Mouse (Mus musculus) frontal cortex, postnatal 36 days (tissue): ENCODE measurements around the gene Kmt2d.

ENCODE experiments used
- DNase-seq, 2 experiments: peaks; one replicate each; pipeline ENCODE4 v3.0.0; 2022; ENCODE audit warnings: low spot score in 2 of 2

Kmt2d gene

DNA sequence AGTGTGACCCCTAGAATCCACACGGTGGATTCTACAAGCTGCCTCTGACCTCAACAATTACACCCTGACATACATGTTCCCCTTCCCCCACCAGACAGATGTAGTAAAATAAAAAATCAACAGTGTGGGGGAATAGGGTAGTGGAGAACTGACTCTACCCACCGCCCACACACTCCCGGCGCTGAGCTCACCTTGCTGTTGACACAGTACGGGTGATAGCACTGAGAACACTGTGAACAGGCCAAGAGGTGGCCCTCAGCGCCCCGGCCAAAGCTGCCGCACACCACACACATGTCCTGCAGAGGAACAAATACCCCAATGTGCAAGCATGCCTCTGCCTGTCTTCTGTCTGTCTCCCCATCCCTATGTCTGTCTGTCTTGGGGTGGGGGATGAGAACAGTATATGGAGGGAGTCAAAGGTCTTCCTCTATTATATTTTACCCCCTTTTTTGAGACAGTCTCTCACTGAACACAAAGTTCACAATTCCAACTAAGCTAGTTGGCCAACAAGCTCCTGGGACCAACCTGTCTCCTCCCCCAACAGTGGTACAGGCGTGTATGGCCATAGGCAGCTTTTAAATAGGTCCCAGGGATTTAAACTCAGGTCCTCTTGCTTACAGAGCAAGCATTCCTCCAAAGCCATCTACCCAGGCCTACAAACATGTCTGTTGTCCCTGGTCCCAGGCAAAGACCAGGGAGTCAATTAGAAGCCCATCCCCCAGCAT lies 11.5 kb downstream of the Kmt2d start:
- no peak for DNase-seq

GRCm38 (mm10) chr15:98854214-98854613 lies 16.8 kb downstream of the Kmt2d start:
- no peak for DNase-seq

- DNase-seq, result no peak
Measured at GRCm38 (mm10) chr15:98853161-98853937, 17.7 kb downstream of the Kmt2d start.

- DNase-seq, result no peak
Measured at GRCm38 (mm10) chr15:98852733-98853132, 18.3 kb downstream of the Kmt2d start.

DNA sequence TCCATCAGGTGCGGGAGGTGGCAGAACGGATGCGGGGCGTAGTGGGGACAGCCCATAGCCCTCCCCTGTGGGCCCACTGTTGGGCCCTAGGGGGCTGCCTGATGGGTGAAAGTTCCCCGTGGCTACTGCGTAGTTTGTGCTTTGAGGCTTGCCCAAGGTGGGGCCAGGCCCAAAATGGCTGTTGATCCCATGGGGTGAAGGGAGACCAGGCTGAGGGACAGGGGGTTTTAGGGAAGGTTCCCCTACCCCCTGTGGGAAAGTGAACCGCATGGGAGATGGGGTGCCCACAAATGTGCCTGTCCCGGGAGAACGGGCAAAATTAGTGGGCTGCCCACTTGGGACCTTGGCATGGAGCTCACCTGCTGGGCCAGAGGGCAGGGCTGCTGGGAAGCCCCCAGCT lies 18.9 kb downstream of the Kmt2d start:
- no peak for DNase-seq

- no peak for DNase-seq
Measured at GRCm38 (mm10) chr15:98851229-98851818, 19.7 kb downstream of the Kmt2d start.

- no peak for DNase-seq
Measured at GRCm38 (mm10) chr15:98850668-98851067, 20.3 kb downstream of the Kmt2d start.

GRCm38 (mm10) chr15:98849956-98850600 lies 20.9 kb downstream of the Kmt2d start:
- no peak for DNase-seq

DNA sequence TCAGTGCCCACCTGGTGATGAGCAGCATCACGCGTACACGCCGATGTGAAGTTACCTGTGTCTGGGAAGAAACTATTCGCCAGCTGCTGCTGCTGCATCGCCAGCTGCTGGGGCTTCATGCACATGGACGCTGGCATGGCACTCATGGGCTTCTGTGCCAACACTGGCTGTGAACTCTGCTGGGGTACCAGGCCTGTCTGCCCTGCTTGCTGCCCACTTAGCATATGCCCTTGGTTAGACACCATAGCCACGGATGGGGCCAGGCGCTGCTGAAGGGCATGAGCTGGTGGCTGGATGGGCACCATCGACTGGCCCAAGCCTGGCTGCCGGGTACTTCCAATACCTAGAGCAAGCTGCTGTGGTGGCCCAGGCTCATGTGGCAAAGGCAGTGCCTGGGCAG lies 21.8 kb downstream of the Kmt2d start:
- no peak for DNase-seq

DNA sequence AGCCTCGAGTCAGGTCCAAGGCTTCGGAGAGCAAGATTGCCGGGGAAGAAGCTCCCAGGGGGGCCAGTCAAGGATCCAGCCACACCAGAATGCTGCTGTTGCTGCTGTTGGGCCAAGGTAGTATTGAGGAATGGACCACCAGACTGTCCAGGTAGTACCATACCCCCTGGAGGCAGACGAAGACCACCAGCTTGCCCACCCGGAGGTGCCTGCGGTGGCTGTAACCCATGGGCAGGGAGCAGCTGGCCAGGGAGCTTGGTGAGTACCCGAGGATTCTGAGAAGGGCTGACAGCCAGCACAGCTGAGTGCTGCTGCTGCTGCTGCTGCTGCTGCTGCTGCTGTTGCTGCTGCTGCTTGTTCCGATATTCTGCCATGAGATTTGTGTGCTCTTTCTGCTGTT lies 24.9 kb downstream of the Kmt2d start:
- no peak for DNase-seq

GRCm38 (mm10) chr15:98845149-98845548 lies 25.9 kb downstream of the Kmt2d start:
- DNase-seq, result no peak

DNA sequence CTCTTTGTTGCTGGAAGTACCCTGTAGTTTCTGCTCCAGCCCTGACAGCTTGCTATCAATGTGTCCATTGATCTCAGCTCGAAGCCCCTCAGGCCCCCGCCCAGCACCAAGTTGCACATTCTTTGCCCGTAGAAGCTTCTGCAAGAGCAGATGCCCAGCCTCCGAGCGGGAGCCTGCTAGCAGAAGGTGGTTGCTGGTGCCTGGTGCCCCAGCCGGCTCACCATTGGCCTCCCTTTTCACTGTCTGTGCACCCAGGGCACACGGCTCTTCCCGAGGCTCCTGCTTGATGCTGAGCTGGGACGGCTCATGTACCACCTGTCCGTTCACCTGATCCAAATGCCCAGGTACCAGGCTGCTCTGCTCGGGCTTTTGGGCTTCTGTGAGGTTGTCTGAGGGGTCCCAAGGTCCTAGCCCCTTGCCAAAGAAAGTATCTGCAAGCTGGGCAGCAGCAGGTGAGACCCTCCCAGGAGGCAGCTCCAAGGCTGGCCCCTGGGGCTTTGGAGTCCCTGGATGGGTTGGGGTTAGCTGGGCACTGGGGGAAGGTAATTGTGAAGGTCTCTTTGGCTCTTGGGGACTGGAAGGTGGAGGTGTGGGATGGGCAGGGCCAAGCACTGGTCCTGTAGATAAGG lies 27.3 kb downstream of the Kmt2d start:
- no peak for DNase-seq

DNA sequence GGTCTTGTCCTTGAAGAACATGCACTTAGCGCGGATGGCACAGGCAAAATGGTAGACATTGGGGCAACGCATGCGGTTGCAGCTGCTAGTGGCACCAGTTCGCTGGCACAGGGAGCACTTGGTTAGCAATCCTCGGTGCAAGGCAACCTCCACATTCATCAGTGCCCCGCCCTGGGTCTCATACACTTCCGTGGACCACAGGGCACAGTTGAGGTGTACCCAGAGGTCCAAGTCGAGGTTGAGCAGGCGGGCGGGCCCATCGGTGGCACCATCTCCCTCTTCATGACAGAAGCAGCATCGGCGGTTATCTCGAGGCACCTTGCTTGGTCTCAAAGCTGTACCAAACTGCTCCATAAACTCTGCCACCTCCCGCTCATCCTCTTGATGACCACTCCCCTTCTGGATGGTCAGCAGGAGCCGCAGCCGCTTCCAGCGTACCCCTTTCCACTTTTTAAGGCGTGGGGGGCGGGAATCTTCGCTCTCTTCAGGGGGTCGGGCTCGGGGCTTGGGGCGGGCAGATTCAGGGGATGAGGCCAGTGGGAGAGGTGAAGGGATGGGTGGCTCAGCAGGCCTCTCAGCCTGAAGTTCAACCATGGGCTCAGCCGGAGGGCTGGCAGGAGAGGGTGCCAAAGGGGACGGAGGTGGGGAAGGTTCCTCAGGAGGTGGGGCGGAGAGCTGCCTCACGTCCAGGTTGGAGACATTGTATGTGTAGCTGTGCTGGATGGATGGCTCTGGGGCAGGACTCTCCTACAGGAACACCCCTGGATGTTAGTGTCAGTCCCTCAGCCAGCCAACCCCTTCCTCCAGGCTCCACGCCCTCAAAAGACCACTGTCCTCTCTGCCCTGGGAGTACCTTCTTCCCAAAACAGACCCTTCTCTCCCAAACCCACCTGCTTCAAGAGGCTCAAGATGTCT lies 31.1 kb downstream of the Kmt2d start:
- no peak for DNase-seq

DNA sequence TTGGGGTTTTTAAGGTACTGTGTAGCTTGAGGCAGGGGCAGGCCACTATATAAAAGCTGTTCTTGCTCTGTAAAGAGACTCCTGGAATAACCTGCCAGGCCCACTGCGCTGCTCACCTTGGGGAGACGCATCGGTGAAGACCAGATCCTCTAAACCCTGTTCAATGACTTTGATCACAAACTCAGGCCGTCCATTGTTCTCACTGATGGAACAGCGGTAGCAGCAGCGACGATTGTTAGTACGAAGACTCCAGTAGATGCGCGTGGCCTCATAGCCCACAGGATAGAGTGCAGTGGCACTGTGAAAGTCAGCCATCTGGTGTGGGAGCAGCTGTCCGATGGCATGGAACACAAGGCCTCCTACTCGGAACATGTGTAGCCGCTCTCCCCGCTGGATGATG lies 31.8 kb downstream of the Kmt2d start:
- DNase-seq, result no peak

DNA sequence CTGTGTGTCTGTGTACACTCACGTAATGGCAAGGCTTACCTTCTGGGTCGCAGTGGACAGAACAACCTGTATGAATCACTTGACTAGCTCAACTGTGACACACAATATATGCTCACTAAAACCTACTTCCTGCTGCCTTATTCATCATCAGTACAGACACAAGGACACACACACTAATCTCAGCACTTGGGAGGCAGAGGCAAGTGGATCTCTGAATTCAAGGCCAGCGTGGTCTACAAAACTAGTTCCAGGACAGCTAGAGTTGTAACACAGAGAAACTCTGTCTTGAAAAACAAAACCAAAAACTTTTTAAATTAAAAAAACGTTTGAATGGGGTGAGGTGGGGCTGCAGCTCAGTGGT lies 33.3 kb downstream of the Kmt2d start:
- DNase-seq, result no peak

- DNase-seq, result no peak
Measured at GRCm38 (mm10) chr15:98837006-98837742, 33.8 kb downstream of the Kmt2d start.

DNA sequence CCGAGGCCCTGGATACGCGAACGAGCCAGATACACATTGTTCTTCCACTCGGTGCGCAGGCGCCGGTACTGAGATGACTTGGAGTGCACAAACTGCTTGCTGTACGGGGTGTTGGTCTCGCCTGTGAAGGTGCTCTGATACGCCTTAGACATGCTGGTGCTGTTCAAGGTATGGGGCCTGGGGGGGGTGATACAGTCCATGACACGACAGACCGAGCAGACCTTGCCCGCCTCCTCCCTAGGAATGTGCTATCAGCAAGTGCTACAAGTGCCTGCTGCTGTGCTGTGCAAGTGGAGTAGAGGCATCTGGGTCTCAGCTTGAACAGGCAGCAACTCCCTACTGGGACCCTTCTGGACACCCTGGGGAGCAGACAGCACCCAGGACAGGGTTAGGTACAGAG lies 35.7 kb downstream of the Kmt2d start:
- no peak for DNase-seq

GRCm38 (mm10) chr15:98834059-98834458 lies 36.9 kb downstream of the Kmt2d start:
- no peak for DNase-seq

DNA sequence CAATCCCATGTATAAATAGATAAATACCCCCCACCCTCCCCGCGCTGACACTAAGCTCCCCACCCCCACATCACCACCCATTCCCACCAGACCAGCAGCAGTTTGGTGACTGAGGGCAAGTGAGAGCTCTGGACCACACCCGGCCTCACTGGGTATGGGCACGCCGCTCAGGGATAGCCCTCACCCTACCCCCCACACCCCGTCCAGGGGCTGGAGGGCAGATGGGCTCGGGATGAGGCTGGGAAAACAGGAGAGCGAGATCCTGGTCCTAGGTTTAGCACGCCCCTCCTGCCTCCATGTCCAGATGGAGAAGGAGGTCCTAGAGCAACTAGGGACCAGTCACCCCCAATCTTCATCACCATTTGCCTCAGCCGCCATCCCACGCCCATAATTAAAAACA lies 37.7 kb downstream of the Kmt2d start:
- no peak for DNase-seq
